Mouse (Mus musculus): ENCODE data around the gene Katnal1.

The Katnal1 gene

DNA sequence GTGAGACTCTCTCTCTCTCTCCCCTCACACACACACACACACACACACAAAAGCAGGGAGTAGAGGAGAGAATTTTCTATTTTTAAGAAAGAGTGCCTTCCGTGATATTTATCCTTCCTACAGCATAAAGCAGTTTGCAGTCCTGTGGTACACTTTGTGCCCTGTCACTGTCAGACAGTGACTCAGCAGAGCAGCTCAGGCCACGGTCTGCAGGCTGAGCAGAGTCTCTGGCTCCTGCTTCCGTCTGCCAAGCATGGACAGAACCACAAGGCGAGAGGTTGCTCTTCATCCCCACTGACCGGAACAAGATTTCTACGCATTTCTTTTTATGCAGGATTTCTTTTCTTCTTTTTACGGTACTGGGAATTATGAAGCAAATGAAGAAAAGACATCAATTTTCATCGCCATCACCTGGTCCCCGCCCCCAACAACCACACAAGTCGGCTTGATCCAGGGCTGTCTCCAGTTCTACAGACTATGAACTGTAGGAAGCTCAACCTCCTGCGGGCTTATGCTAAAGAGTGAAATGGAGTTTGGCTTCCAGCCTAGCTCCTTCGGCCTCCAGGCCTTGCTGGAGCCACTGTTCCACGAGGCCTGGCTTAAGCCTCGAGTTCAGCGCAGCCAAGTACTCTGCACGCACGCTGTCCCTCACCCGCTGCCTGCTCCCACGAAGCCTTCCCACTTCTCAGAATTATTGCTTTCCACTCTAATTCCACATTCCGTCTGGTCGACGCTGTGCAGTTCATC is 25.4 kb upstream of the Katnal1 start:
- no peak for DNase-seq

DNA sequence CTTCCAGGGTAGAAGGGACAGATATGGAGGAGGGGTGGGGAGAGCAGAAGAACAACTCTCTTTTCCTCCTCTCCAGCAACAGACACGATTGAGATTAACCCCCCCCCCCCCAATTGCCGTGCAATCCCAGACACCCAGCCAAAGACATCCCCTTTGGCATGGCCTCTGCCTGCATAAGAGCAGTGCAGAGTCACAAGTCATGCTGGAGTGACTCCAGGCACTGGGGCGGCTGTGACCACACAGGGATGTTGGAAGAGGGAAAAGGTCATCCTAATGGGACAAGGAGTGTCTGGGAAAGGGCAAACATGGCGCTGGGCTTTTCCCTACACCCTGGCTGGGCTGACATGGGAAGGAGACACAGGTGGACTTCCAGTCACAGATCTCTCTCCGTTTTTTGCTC is 24.0 kb upstream of the Katnal1 start:
- no peak for DNase-seq

DNA sequence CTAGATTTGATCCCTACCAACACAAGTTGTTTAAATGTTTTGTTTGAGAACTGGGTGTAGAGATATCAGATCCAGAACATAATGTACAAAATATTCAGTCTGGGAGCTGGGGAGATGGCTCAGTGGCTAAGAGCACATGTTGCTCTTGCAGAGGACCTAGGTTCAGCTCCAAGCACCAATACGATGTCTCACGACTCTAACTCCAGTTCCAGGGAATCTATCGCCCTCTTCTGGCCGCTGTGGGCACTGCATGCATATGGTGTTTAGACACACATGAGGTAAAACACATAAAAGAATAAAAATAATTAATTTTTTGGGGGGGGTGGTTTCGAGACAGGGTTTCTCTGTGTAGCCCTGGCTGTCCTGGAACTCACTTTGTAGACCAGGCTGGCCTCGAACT is 23.3 kb upstream of the Katnal1 start:
- no peak for DNase-seq

DNA sequence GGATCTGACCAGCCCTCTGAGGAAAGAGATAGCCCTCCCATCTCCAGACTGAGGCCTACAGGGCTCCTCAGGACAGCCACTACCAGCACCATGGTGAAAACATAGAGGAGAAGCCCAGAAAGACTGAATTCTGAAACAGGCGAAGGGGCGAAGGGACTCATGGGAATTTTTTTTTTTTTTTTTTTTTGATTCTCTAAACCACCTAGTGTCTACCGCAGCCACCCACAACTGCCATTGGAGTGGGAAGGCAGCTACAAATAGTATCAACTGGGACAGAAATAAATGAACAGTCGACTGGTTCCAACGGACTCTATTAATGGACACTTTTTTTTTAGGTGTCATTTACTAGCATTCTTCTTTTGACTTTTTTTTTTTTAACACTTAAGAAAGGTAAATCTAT is 22.2 kb upstream of the Katnal1 start:
- DNase-seq = no peak

DNA sequence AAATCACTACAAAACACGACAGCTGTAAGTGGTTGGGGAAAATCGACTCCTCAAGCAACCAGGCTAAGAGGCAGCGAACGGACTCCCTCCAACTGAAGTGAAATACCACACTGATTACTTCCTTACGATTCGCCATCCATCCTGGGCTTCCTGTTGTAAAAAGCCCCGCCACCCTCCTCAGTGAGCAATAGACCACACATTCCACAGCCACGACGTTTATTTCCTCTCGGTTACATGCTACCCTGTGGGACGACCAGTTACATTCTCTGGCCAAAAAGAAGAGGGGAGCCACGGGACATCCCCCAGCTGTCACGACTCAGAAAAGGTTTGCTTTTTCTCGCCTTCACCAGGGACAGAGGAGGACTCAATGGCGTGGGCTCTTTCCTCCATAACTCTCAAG is 20.9 kb upstream of the Katnal1 start:
- DNase-seq = peak; percentile 9

DNA sequence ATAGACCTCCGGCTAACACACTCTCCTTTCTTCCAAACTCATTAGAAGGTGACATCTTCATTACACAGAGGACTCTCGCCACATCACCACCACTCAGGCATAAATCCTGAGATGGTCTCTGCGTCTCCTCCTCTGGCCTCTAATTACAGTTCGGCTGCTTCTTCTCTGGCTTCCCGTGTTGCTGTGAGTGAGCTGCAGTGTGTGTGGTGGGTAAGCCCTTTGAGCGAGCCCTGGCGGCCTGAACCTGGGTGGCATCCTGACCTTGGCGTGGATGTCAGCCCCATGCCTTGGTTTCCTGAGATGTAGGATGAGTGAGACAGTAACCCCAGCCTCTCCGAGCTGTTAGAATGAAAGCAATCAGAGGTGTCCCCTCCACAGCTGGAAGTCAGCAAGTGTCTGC is 19.5 kb upstream of the Katnal1 start:
- no peak for DNase-seq

DNA sequence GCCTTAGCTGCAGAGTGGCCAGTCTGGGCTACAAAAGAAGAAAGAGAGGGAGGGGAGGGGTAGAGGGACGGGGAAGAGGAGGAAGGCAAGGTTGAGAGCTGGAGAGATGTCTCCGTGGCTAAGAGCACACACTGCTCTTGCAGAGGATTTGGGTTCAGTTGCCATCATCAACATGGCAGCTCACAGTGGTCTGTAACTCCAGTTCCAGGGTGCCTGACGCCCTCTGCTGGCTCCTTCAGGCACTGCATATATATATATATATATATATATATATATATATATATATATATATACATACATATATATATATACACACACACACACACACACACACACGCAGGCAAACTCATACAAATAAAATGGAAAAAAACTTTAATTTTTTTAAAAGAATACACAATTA is 18.3 kb upstream of the Katnal1 start:
- DNase-seq = no peak

DNA sequence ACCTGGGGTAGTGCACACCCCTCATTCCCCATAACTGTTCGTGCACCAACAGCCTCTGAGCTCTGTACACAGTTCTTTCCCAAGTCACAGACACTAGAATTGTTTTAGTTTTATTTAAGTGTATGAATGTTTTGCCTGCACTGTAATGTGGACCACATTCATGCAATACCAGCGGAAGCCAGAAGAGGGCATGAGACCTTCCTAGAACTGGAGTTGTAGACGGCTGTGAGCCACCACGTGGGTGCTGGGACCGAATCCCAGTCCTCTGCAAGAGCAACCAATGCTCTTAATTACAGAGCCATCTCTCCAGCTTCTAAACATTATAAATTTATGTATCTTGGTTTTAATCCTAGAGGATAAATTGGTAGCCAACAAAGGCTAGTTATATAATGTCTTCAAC is 17.7 kb upstream of the Katnal1 start:
- DNase-seq = no peak

DNA sequence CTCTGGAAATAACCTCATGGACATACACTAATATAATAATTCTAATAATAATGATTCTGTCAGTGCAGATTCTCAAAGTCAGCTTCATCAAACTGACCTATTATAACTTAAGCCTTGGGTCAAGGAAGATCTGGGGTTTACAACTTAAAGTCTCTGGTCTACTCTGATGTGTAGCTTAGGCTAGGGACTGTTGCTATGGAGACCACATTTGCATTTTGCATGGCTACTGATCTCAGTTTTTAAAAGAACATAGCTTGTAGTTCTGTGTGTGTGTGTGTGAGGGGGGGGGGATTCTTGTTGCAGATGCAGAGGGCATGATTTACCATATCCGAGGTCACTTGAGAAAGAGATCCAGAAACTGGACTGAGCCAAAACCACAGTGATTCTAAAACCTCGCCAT is 16.6 kb upstream of the Katnal1 start:
- DNase-seq = no peak

DNA sequence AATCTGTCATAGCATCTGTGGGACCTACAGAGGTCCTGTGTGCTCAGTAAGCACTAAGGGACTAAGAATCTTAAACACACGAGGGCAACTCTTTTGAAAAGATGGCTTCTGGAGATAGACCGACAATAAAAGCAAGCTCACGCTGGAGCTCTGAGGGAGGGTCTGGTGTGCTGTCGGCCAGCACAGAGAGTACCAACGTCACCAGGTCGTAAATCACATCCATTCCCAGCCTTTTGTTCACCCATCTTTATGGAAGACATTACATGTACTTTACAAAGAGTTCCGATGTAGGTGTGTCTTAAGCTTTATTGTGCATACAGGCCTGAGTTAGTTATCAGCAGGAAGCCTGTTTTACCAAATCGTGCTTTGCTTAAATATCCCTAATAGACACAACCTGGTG is 14.9 kb upstream of the Katnal1 start:
- DNase-seq = no peak

DNA sequence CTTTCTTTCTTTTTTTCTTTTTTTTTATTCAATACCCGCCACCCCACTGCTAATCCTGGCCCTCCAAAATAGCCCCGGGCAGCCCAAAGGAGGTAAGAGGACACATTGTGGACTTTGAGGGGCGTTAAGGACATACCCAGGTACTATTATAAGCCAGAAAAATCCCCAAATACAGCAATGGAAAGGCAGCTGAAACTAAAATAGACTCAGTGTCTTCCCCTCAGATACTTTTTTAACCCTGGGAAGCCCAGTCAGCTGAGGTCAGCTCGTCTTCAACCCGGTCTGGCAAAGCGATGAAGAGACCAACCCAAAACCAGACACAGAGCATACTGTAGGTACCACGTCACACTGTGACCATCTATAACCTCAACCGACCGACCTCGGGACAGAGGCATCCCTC is 14.3 kb upstream of the Katnal1 start:
- no peak for DNase-seq

DNA sequence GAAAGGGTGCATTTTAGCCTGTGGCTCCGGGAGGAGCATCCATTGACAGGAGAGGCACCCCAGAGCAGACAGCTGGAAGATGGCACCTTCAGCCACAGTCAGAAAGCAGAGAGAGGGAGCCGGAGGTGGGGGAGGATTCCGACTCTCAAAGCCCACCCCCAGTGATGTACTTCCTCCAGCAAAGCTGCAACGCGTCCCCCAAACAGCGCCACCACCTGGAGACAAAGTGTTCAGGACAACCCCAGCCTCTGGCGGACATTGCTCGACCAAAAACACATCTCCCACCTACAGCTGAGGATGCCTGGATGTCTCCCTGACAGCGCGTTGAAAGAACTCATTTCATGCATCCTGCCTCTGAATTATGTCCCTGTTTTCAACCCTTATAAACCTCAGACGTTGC is 13.8 kb upstream of the Katnal1 start:
- DNase-seq = no peak

DNA sequence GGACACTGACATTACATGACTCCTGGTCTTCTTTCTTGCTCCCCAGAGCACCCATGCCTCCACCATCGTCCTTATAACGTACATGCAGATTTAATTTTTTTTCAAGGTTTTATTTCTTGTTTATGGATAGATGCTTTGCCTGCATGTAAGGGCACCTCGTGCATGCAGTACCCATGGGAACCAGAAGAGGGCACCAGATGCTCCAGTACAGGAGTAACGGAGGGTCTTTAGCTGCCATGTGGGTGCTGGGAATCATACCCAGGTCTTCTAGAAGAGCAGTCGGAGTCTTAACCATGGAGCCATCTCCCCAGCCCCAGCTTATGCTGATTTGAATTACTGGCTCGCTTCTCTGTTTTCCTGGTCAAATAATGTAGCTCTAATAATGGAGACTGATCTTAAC is 13.2 kb upstream of the Katnal1 start:
- DNase-seq = no peak

DNA sequence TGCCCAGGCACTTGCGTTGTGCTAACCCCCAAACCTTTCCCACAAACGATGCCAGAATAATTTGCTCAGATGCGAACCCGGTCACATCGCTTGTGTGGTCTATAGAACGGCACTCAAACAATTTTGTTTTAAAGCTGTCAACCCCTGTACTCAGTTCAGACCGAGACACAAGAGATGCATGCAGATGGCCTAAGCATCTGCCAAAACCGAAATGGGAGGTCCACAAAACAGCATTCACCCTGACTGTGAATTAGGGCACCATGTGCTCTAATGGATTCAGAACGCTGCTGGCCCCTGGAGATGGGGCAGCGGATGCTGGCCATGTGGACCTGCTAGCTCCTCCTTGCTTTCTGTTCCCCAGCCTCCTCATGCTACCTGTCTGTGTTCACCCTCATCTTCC is 12.7 kb upstream of the Katnal1 start:
- no peak for DNase-seq

DNA sequence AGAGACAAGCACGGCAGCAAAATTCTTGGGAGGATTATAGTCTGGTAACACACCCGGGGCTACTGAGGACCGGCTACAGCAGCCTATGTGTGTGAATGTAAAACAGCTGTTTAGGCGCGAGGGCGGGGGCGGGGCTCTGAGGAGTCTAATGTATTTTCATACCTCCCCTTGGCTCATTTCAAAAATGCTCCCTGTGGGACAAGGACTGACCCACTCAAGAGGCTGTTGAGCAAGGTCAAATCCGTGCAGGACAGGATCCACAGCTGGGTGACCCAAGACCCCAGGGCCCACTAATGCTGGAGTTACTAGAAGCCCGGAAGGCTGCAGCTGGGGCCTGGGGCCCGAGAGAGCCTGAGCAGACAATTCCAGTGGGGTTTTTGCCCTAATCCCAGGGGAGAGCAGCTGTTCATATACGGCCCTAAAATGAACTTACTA is 10.8 kb upstream of the Katnal1 start:
- DNase-seq = no peak

DNA sequence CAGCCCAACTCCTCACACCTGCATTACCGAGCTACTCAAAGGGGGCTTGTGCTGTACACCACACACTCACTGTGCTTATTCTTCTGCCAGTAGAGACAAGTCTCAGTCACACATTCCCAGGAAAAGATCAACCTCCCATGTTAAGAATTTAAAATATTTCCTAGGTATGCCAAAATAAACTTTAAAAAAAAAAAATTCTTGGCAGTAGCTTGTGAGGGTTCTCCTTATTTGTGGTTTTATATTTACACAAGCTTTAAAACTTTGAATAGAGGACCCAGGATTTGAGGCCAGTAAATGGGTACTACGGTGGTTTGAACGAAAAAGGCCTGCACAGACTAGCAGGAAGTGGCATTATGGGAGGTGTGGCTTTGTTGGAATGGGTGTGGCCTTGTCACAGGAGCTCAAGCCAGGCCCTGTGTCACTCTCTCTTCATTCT is 7.4 kb upstream of the Katnal1 start:
- DNase-seq = no peak

DNA sequence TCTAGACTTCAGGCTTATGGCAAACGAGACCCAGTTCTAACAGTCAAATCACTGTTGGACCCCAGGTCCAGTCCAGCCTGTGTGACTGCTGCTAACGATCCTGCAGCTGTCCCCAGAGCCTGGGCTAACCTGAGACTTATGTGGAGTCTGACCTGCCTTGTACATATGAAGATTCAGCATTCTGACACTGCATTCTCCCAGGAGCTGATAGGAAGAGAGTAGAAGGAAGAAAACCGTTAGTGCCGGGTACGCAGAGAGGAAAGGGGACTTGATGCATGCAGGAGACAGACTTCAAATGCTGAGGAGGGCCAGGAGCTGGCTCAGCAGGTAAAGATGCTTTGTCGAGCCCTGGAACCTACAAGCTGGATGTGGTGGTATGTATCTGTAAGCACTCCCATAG is 6.8 kb upstream of the Katnal1 start:
- DNase-seq = no peak

DNA sequence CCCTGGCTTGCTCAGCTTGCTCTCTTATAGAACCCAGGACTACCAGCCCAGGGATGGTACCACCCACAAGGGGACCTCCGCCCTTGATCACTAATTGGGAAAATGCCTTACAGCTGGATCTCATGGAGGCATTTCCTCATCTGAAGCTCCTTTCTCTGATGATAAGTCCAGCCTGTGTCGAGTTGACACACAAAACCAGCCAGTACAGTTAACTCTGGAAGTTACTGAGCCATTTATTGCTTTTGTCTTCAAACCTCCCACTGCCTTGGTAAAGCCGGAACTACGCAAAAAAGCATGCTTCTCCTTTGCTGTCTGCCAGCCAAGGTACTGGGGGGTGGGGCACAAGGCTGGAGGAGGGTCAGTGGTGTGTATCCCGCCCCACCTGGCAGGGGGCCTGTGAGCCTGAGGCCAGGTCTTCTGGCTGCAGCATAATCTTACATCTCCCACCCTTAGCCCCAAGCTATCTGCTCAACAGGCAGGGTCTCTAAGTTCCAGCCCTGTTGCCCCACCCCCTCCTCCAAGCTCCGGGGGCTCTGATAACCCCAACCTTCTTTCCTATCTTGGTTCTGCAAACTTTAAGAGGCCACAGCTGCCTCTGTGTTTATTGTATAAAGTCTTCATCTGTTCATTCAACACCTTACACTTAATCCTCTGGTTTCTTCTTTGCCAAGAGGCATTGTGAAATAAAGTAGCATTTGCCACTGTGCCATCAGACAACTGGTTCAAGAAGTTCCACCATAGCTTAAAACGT is 6.1 kb upstream of the Katnal1 start:
- DNase-seq = no peak

DNA sequence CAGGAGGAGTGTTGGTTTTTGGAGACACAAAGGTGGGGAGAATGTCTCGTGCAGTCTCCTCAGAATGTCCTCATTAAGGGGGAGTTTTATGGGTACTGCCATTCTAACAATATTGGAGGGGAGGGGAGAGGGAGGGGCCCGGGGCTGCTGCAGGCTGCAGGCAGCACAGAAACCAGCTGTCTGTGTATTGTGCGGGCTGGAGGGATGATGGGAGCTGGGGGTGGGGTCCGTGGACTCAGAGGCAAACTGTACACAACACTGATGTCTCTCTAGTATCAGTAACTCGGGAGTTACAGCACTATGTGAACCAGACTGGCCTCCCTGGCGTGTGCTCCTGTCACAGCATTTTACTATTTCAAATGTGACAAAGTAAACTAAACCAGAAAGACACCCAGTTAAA is 5.3 kb upstream of the Katnal1 start:
- DNase-seq = no peak

DNA sequence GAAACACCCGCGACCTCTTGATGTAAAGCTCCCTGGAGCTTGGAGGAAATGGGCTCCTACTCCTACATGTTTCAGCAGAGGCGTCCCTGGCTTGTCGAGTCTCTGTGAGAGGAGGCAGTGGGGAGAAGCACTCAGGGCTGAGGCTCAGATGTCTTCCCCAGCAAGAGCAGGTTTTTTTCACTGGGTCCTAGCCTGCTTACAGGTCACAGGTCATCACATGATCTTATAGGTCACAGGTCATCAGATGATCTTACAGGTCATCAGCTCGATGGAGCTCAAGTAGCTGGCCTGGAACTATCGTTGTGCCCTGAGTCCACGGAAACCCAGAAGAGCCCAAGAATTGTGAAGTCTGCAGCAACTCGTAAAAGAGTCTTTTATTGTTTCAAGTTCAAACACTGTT is 4.6 kb upstream of the Katnal1 start:
- DNase-seq = no peak

DNA sequence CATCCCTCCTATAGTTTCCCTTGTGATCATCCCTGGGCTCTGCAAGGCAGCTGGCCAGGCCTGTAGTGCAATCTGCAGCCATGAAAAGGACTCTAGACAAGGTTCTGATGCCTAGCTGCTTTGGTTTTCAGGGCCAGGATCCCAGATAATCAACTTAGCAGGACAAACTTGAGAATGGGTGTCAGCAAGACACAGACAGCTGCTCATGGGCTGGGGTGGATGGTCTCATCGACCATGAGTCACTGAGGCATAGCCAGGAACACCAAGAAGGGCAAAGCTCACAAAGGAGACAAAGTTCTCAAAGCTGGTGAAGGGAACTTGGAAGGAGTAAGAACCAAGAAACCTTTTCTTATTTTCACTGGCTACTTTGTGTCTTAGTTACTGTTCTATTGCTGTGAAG is 2.2 kb upstream of the Katnal1 start:
- no peak for DNase-seq

DNA sequence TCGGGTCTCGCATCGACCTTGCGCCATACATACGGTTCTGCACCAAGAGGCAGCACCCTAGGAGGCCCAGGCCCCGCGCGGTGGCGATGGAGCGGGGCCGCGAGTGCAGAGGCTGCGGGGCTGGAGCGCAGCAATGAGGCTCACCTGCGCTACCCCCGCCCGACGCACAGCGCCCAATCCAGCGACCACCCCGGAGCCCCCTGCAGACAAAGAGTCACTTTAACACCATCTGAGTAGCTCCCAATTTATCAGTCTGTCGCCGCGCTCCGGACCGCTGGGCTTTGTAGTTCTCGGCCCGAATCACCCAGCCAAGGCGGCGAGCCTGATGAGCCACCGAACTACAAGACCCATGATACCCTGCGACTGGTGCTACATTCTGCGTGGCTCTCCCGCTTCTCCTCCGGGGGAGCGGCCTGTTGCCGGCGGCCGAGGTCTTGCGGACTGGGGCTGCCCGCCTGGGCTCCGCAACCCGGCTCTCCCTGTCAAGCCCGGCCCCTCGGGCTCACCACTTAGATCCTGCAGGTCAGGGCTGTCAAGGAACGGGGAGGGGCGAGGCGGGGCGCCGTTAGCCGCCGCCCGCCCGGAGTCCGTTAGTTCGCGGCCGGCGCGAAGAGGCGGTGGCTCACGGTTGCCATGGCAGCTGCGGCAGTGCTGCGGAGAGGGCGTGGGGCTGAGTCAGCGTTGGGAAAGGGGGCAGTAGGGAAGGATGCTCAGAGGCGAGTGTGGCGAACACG is 571 bp downstream of the Katnal1 start:
- DNase-seq = peak; percentile 94

DNA sequence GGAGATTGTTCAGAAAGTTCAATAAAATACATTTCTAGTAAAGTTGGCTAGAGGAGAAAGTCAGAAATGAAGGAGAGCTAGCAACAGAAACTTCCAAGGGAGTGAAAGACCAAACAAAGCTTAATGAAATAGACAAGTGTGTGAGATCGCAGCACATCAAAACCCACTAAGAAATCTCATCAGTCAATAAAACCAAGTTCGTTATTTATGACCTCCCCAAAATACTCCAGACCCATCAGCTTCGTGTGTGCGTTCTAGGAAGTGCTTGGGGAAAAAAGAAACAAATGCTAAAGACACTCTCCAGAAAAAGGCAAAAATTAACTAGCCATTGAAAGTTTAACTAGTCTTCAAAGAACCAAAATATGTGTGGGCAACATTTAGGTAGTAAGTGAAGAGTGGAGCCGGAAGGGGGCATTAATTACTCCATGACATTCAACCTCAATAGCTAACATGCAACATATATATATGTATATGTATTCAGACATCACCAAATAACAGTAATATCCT is 1.4 kb downstream of the Katnal1 start:
- DNase-seq = no peak

DNA sequence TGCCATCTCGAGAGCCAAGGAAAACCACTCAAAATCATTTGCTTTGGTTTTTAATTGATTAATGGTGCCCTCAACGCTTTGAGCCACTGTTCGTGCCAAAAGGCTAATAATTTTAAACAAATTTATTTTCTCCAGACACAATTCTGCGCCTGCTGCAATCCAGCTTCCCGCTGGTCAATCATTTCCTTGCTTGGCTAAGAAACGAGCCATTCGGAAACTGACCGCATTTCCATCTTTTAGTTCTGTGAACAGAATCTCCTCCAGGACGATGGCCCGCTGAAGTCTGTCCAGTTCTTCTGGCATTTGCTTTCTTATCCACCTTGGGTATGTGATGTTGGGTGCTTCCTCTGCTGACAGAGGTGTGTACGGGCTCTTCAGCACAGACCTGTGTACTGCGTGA is 4.5 kb downstream of the Katnal1 start:
- DNase-seq = no peak

All from right cerebral cortex, postnatal 25 days (tissue).